Mouse (Mus musculus) hindbrain, postnatal 0 days (tissue): ENCODE results near the gene AA986860. TPM values are rescaled to one million over a fixed set of nuclear protein-coding genes. Genes with fewer than 3 reads are reported as not detected.
A peak's percentile ranks its signal among the peaks of the same experiment; 100 is the strongest.

Source experiments
- ATAC-seq: fragments of 200-750 bp; cut with Nextera tagmentation; 2 replicates; pipeline ENCODE4 v1.8.0; 2017; ENCODE audit warnings: mild to moderate bottlenecking, moderate TSS enrichment, moderate library complexity
- DNase-seq: peaks from one replicate; pipeline ENCODE4 v3.0.0-alpha.2; 2015; ENCODE audit warnings: low spot score
- H3K27ac ChIP-seq: fragments of 300-500 bp; sonication (generic); 2 replicates; pipeline ENCODE4 v1.5.1; 2014; ENCODE audit warnings: mild to moderate bottlenecking
- H3K27me3 ChIP-seq: fragments of 300-500 bp; sonication (generic); 2 replicates; pipeline ENCODE4 v1.6.1; 2014; ENCODE audit warnings: low read length, mixed read lengths; ENCODE audit not compliant: insufficient read depth
- H3K36me3 ChIP-seq: fragments of 300-500 bp; sonication (generic); 2 replicates; pipeline ENCODE4 v1.6.1; 2014; ENCODE audit warnings: low read length, mixed read lengths; ENCODE audit not compliant: insufficient read depth
- H3K4me1 ChIP-seq: fragments of 300-500 bp; sonication (generic); 2 replicates; pipeline ENCODE4 v1.6.1; 2014; ENCODE audit warnings: antibody characterized with exemption, low read length, mixed read lengths; ENCODE audit not compliant: insufficient read depth
- H3K4me2 ChIP-seq: fragments of 300-500 bp; sonication (generic); 2 replicates; pipeline ENCODE4 v1.6.1; 2014; ENCODE audit warnings: low read depth, mild to moderate bottlenecking, low read length, moderate library complexity, mixed read lengths
- H3K4me3 ChIP-seq: fragments of 300-500 bp; sonication (generic); 2 replicates; pipeline ENCODE4 v1.5.1; 2014; ENCODE audit warnings: low read length
- H3K9ac ChIP-seq: fragments of 300-500 bp; sonication (generic); replicated peaks from 2 replicates; pipeline ENCODE4 v1.6.1; 2014; ENCODE audit warnings: mild to moderate bottlenecking, low read length, moderate library complexity, mixed read lengths
- H3K9me3 ChIP-seq: fragments of 300-500 bp; sonication (generic); 2 replicates; pipeline ENCODE4 v1.6.1; 2016; ENCODE audit warnings: low read length, mixed read lengths
- CTCF ChIP-seq: IDR thresholded peaks from 2 replicates; pipeline ENCODE4 v1.5.1; 2016; ENCODE audit warnings: antibody characterized with exemption, control low read depth, low read depth
- WGBS: fragments of 180-500 bp; shearing (Covaris S2); extraction: QIAGEN DNeasy Blood & Tissue Kit; methylation state at CpG from one replicate; pipeline ENCODE4 v1.1.7; 2014; 5-methylcytosine and 5-hydroxymethylcytosine counted together
- polyA plus RNA-seq: library from polyadenylated mRNA; unstranded; fragments of >200 nt; fragmentation: Nextera tagmentation; extraction: Ambion mirVana; gene quantifications from 2 replicates; pipeline ENCODE4 v1.2.1, GENCODE M21; 2015
- total RNA-seq: library from RNA; depleted of rRNA; stranded (reverse); fragments of >200 nt; gene quantifications from 2 replicates; pipeline ENCODE4 v1.2.3, GENCODE M21; 2014; rRNA removed

AA986860 gene
- total and polyA plus RNA-seq, 2 experiments from 2014 or later = 0.58 to 1.3 TPM

GRCm38 (mm10) chr1:130789512-130790451, 58.0 kb downstream of the AA986860 start:
- Histone ChIP-seq H3K4me3 (no peak overlapping the region), H3K4me1 (no peaks in the 10 kb centered on the region), H3K9ac (no peak overlapping the region), H3K9me3 (no peaks in the 10 kb centered on the region), H3K27ac (no peak overlapping the region), H3K36me3 (no peaks in the 10 kb centered on the region), H3K27me3 (no peaks in the 10 kb centered on the region), H3K4me2 (no peak overlapping the region)
- DNase-seq (no peak), ATAC-seq (peak; percentile 63)
- TF ChIP-seq CTCF = no peak
- 55% methylated on average over 3 of the region's 3 CpGs for WGBS

Other genes with a start within 250 kb of the AA986860 start
- gene Zp3r, start 102.4 kb upstream of the AA986860 start, total RNA-seq = not detected in 2 replicates
- not detected in 2 replicates for gene Zp3r, start 102.4 kb upstream of the AA986860 start, polyA plus RNA-seq
- gene C4bp, start 70.3 kb upstream of the AA986860 start, total RNA-seq = not detected in 2 replicates
- 0.08 and 0.18 TPM in 2 replicates for gene C4bp, start 70.3 kb upstream of the AA986860 start, polyA plus RNA-seq
- not detected in 2 replicates for gene Gm29427, start 16.2 kb upstream of the AA986860 start, total RNA-seq
- gene Gm29427, start 16.2 kb upstream of the AA986860 start, polyA plus RNA-seq = not detected in 2 replicates
- 10.4 and 11.9 TPM in 2 replicates for gene Yod1, start 14.6 kb upstream of the AA986860 start, total RNA-seq
- 19.3 and 20.7 TPM in 2 replicates for gene Yod1, start 14.6 kb upstream of the AA986860 start, polyA plus RNA-seq
- gene Pfkfb2, start 2.7 kb upstream of the AA986860 start, total RNA-seq = 23.6 and 30.0 TPM in 2 replicates
- gene Pfkfb2, start 2.7 kb upstream of the AA986860 start, polyA plus RNA-seq = 13.3 and 13.5 TPM in 2 replicates
- gene Fcamr, start 68.9 kb downstream of the AA986860 start, total RNA-seq = not detected in 2 replicates
- not detected in 2 replicates for gene Fcamr, start 68.9 kb downstream of the AA986860 start, polyA plus RNA-seq
- gene Pigr, start 94.7 kb downstream of the AA986860 start, total RNA-seq = not detected in 2 replicates
- gene Pigr, start 94.7 kb downstream of the AA986860 start, polyA plus RNA-seq = not detected in 2 replicates
- 0.75 and 2.2 TPM in 2 replicates for gene Fcmr, start 133.7 kb downstream of the AA986860 start, total RNA-seq
- gene Fcmr, start 133.7 kb downstream of the AA986860 start, polyA plus RNA-seq = 2.5 and 2.7 TPM in 2 replicates
- not detected in 2 replicates for gene Il24, start 155.5 kb downstream of the AA986860 start, total RNA-seq
- gene Il24, start 155.5 kb downstream of the AA986860 start, polyA plus RNA-seq = not detected in 2 replicates
- not detected in 2 replicates for gene Il20, start 179.5 kb downstream of the AA986860 start, total RNA-seq
- gene Il20, start 179.5 kb downstream of the AA986860 start, polyA plus RNA-seq = not detected in 2 replicates
- gene Il19, start 208.1 kb downstream of the AA986860 start, total RNA-seq = 0.37 TPM in 1 of 2 replicates, not detected in the other
- 0.21 TPM in 1 of 2 replicates, not detected in the other for gene Il19, start 208.1 kb downstream of the AA986860 start, polyA plus RNA-seq